Mouse (Mus musculus): Measurements from ENCODE around the gene Cars.

The Cars gene

GRCm38 (mm10) chr7:143513763-143514415 lies 86.0 kb downstream of the Cars start:
- no peak for DNase-seq (ENCODE audit: extremely low spot score, low read depth, low spot score)

DNA sequence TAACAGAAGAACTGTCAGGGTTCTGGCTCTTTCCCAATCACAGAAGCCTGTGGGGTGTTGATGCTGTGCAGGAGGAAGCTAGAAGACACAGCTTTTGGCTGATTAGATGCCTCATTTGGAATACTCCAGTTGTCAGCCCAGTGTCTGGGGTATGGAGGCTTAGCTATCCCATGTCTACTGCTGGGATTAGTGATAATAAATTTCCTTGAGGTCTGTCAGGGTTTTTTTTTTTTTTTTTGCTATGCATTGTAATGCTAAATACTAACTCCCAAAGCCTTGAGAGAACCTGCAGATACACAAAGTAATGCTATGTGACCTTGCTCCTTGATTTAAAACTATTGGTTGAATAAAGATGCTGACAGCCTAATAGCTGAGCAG lies 88.6 kb downstream of the Cars start:
- DNase-seq (ENCODE audit: extremely low spot score, low read depth, low spot score) = no peak

DNA sequence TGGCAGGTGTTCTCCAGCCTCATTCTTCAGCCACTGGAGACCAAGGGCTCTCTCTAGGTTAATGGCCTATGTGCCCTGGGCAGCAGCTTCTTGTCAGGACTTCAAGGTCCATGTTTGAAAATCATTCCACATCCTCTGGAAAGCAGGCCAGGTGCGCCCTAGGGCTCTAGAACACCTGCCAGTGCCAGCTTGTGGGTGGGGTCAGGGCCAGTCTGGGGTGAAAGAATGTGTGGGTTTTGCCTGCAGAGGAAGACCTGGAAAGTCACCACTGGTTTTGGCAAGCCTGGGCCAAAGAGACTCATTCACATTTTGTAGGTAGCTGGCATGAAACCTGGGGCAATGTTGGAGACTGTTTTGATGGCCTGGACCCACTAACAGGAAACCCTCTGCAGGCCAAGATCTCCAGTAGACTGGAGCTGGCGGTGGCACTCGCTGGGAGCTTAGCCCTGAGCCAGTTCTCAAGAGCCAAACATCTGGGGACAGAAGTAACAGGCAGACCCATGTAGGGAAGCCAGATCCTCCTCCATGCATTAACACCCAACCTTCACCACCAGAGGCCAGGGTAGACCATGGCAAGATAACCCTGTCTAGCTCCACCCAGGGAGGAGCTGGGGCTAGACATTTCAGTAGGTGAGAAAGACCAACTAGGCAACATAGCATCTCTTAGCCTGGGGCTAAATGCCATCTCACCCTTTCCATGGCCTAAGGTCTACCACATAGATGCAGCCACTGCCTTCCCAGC lies 89.1 kb downstream of the Cars start:
- no peak for DNase-seq (ENCODE audit: extremely low spot score, low read depth, low spot score)

DNA sequence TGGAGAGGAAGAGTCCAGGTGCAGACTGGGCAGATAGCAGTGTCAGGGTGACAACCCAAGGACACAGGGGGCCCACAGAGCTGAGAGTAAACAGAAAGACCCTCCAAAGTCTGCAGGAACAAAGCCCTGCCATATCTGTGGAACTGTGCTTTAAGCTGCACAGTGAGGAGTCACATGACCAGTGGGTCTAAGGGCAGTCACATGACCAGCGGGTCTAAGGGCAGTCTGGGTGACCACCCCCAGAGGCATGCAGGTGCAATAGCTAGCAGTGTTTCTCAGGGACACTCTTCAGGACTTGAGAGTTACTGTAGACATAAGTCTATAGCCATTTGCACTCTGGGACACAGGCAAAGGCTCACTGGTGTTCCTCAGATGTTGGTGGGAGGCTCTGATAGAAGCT lies 90.3 kb downstream of the Cars start:
- DNase-seq (ENCODE audit: extremely low spot score, low read depth, low spot score) = no peak
